Comparison of ENCODE assay signal across 8 mouse cellular contexts in genomic region chr15:28024965-28025338, GRCm38 (mm10). TPM values are rescaled to one million over a fixed set of nuclear protein-coding genes. Genes with fewer than 3 reads are reported as not detected.
A peak's percentile ranks its signal among the peaks of the same experiment; 100 is the strongest.
DNase-seq lines count a peak whose midpoint lies in the region; ATAC-seq and TF ChIP-seq lines count a peak whose summit lies in the region.

No protein-coding gene starts in this region.

- H3K4me1 ChIP-seq in embryonic fibroblast, embryonic 13.5 days (ENCODE audit: control insufficient read depth, insufficient read depth, low read length) = peaks cover 15% of the 10 kb centered on the region
- H3K4me1 ChIP-seq in heart, embryonic 12.5 days (replicated peaks) = peaks cover 47% of the 10 kb centered on the region

- H3K9me3 ChIP-seq in heart, embryonic 12.5 days (replicated peaks) = no peaks in the 10 kb centered on the region

- DNase-seq in CD4-positive, CD25-positive, alpha-beta regulatory T cell, adult 2 months (ENCODE audit: low read depth, low spot score) = peak; percentile 60
- DNase-seq in adrenal gland, postnatal 14 days = peak; percentile 72
- peak; percentile 47 to 68 for DNase-seq in kidney, postnatal 25 days
- DNase-seq in lung, postnatal 10 days = peak; percentile 50
- peak; percentile 59 for DNase-seq in retina, postnatal 1 day
- peak; percentile 40 for DNase-seq in urinary bladder, postnatal 25 days (ENCODE audit: low spot score)

- H3K27me3 ChIP-seq in heart, embryonic 12.5 days (replicated peaks) = no peaks in the 10 kb centered on the region

- peak overlapping the region; percentile 93 for H3K27ac ChIP-seq in embryonic fibroblast, embryonic 13.5 days (ENCODE audit: insufficient read depth, low read length)
- H3K27ac ChIP-seq in heart, embryonic 12.5 days (ENCODE audit: poor library complexity, severe bottlenecking) = peak overlapping the region; percentile 97

- ATAC-seq in heart, embryonic 12.5 days (ENCODE audit: insufficient number of reproducible peaks, low FRiP score) = peak; percentile 23

- H3K4me3 ChIP-seq in embryonic fibroblast, embryonic 13.5 days (ENCODE audit: insufficient read depth, low read length) = peak overlapping the region; percentile 77
- peak overlapping the region; percentile 81 for H3K4me3 ChIP-seq in heart, embryonic 12.5 days

- peak overlapping the region; percentile 98 for H3K9ac ChIP-seq in heart, embryonic 12.5 days

- H3K36me3 ChIP-seq in heart, embryonic 12.5 days = no peaks in the 10 kb centered on the region

- H3K4me2 ChIP-seq in heart, embryonic 12.5 days = peak overlapping the region; percentile 92

- WGBS in heart, embryonic 12.5 days = under 1% methylated on average over 51 of the region's 54 CpGs

- TF ChIP-seq CTCF in embryonic fibroblast, embryonic 13.5 days (IDR thresholded peaks at IDR 0.05; ENCODE audit: borderline replicate concordance, insufficient read depth, low read length) = no peak

- TF ChIP-seq POLR2A in embryonic fibroblast, embryonic 13.5 days (IDR thresholded peaks at IDR 0.05; ENCODE audit: low read depth, low read length) = no peak

RNA-seq across cellular contexts. Expression of gene Trio, which starts 0.7 kb away (rescaled TPM):
- 59.0 and 63.5 TPM in 2 replicates for total RNA-seq in adrenal gland, postnatal 14 days (2021)
- 154 and 161 TPM in 2 replicates for polyA plus RNA-seq in embryonic fibroblast, embryonic 13.5 days (2011; ENCODE audit: insufficient read length, low read depth, missing spikeins)
- polyA plus RNA-seq in heart, embryonic 12.5 days (2016; fragmentation: Nextera tagmentation; extraction: Ambion mirVana) = 18.6 and 23.2 TPM in 2 replicates

Comparison
In these comparisons a context has a peak if more than half of its experiments do, and no peak if none do; other contexts are left out.
1. Peak in every context shown above with its lines: DNase-seq, ATAC-seq, H3K4me3 ChIP-seq and H3K27ac ChIP-seq.